Mouse (Mus musculus) midbrain, embryonic 14.5 days (tissue): ENCODE data around the gene Asb16. TPM values are rescaled to one million over a fixed set of nuclear protein-coding genes. Genes with fewer than 3 reads are reported as not detected.

Experiments used
- ATAC-seq: fragments of 200-750 bp; cut with Nextera tagmentation; 2 replicates; pipeline ENCODE4 v1.8.0; 2017; ENCODE audit warnings: moderate number of reproducible peaks, moderate library complexity; ENCODE audit not compliant: low FRiP score, low TSS enrichment
- DNase-seq: peaks from one replicate; pipeline ENCODE4 v3.0.0-alpha.2; 2015
- H3K27ac ChIP-seq: fragments of 300-500 bp; sonication (generic); replicated peaks from 2 replicates; pipeline ENCODE4 v1.5.1; 2014; ENCODE audit warnings: mild to moderate bottlenecking, low read depth, low read length, moderate library complexity
- H3K27me3 ChIP-seq: fragments of 300-500 bp; sonication (generic); 2 replicates; pipeline ENCODE4 v1.6.1; 2014; ENCODE audit warnings: low read length, control low read depth, mixed read lengths; ENCODE audit not compliant: control insufficient read depth, insufficient read depth
- H3K36me3 ChIP-seq: fragments of 300-500 bp; sonication (generic); 2 replicates; pipeline ENCODE4 v1.6.1; 2014; ENCODE audit warnings: low read length, control low read depth; ENCODE audit not compliant: control insufficient read depth, insufficient read depth
- H3K4me1 ChIP-seq: fragments of 300-500 bp; sonication (generic); 2 replicates; pipeline ENCODE4 v1.6.1; 2014; ENCODE audit warnings: mild to moderate bottlenecking, antibody characterized with exemption, low read length, control low read depth; ENCODE audit not compliant: control insufficient read depth, insufficient read depth
- H3K4me2 ChIP-seq: fragments of 300-500 bp; sonication (generic); 2 replicates; pipeline ENCODE4 v1.6.1; 2014; ENCODE audit warnings: mild to moderate bottlenecking, low read length, moderate library complexity
- H3K4me3 ChIP-seq: fragments of 300-500 bp; sonication (generic); replicated peaks from 2 replicates; pipeline ENCODE4 v1.5.1; 2014; ENCODE audit warnings: low read depth, low read length
- H3K9ac ChIP-seq: fragments of 300-500 bp; sonication (generic); replicated peaks from 2 replicates; pipeline ENCODE4 v1.6.1; 2014; ENCODE audit warnings: mild to moderate bottlenecking, low read length, moderate library complexity
- H3K9me3 ChIP-seq: fragments of 300-500 bp; sonication (generic); 2 replicates; pipeline ENCODE4 v1.6.1; 2016; ENCODE audit warnings: low read length, control low read depth, mixed read lengths; ENCODE audit not compliant: control insufficient read depth
- WGBS: fragments of 180-500 bp; shearing (Covaris S2); extraction: QIAGEN DNeasy Blood & Tissue Kit; methylation state at CpG from one replicate; pipeline ENCODE4 v1.1.7; 2014; 5-methylcytosine and 5-hydroxymethylcytosine counted together
- polyA plus RNA-seq: library from polyadenylated mRNA; unstranded; fragments of >200 nt; fragmentation: Nextera tagmentation; extraction: Ambion mirVana; gene quantifications from 2 replicates; pipeline ENCODE4 v1.2.1, GENCODE M21; 2014

Asb16 gene
- polyA plus RNA-seq, 1 experiment from 2014 or later = 0.12 TPM

- H3K27me3 ChIP-seq = no peaks in the 10 kb centered on the region
- H3K4me3 ChIP-seq = no peak overlapping the region
- H3K27ac ChIP-seq = no peak overlapping the region
- H3K4me2 ChIP-seq = no peak overlapping the region
- ATAC-seq (no peak), DNase-seq (no peak)
- peaks cover 11% of the 10 kb centered on the region; the same call in 1 of the 2 replicates for H3K4me1 ChIP-seq
- no peak overlapping the region for H3K9ac ChIP-seq
- no peaks in the 10 kb centered on the region for H3K9me3 ChIP-seq
- 89% methylated on average over 4 of the region's 4 CpGs for WGBS
- no peaks in the 10 kb centered on the region for H3K36me3 ChIP-seq
These were observed 21.7 kb upstream of the Asb16 start for GRCm38 (mm10) chr11:102246871-102247270.

GRCm38 (mm10) chr11:102248630-102249230, 19.8 kb upstream of the Asb16 start, which contains the start of gene BC030867:
TSS of gene BC030867 (plus strand) at chr11:102248882.
- under 1% methylated on average over 41 of the region's 41 CpGs for WGBS
- peak; percentile 43 for ATAC-seq

DNA sequence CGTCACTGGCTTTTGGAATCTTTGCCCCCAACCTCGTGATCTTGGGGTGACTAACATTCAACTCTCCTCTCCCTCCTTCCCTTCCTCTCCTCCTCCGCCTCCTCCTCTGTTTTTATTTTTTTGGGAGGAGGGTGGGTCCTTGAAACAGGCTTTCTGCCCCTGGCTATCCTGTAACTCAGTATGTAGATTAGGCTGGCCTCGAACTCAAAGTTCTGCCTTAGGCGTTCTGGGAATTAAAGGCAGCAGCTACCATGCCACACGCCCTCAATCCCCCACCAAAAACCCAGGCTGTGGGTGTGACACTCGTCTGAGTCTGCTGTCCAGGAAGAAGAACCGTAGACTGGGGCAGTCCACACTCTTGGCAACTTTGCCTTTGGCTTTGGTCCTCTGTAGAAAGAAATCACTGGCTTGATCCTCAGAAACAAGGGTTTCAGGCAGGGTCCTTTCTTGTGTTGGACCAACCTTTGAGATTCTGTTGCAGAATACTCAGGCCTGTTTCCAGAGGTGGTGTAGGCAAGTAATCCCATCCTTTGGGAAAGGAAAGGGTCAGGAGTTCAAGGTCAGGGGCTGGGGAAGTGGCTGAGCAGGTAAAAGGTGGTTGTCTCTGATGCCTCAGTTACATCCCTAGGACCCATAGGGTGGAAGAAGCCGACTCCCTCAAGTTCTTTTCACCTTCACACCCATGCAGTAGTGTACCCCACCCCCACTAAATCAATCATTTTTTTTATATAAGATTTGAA, 19.0 kb upstream of the Asb16 start:
- Histone ChIP-seq H3K4me1 (peaks cover 11% of the 10 kb centered on the region; the same call in 1 of the 2 replicates), H3K4me2 (peak overlapping the region; percentile 89), H3K9ac (peak overlapping the region; percentile 23; the same call in 1 of the 2 replicates), H3K9me3 (no peaks in the 10 kb centered on the region), H3K36me3 (no peaks in the 10 kb centered on the region), H3K27ac (no peak overlapping the region), H3K27me3 (no peaks in the 10 kb centered on the region), H3K4me3 (peak overlapping the region; percentile 44)
- no peak for ATAC-seq
- no peak for DNase-seq
- WGBS = 14% methylated on average over 9 of the region's 9 CpGs

More at GRCm38 (mm10) chr11:102248630-102249230, 19.8 kb upstream of the Asb16 start, which contains the start of gene BC030867:
- H3K27ac ChIP-seq = no peak within 1 kb of the TSS
- peaks cover 11% of the 10 kb centered on the region; the same call in 1 of the 2 replicates for H3K4me1 ChIP-seq
- peak within 1 kb of the TSS; percentile 23; the same call in 1 of the 2 replicates for H3K9ac ChIP-seq
- H3K27me3 ChIP-seq = no peaks in the 10 kb centered on the region
- H3K4me2 ChIP-seq = peak within 1 kb of the TSS; percentile 89
- H3K36me3 ChIP-seq = no peaks in the 10 kb centered on the region
- peak within 1 kb of the TSS; percentile 44 for H3K4me3 ChIP-seq
- peak; percentile 98 for DNase-seq
- H3K9me3 ChIP-seq = no peaks in the 10 kb centered on the region

GRCm38 (mm10) chr11:102257514-102257913, 11.0 kb upstream of the Asb16 start:
- Histone ChIP-seq H3K27ac (no peak overlapping the region), H3K9me3 (no peaks in the 10 kb centered on the region)
- ATAC-seq = no peak

GRCm38 (mm10) chr11:102258095-102258494, 10.4 kb upstream of the Asb16 start:
- Histone ChIP-seq H3K4me1 (no peaks in the 10 kb centered on the region), H3K9me3 (no peaks in the 10 kb centered on the region), H3K4me3 (no peak overlapping the region), H3K27ac (no peak overlapping the region), H3K9ac (no peak overlapping the region), H3K27me3 (no peaks in the 10 kb centered on the region), H3K36me3 (no peaks in the 10 kb centered on the region), H3K4me2 (no peak overlapping the region)
- DNase-seq (no peak), ATAC-seq (no peak)
- 84% methylated on average over 6 of the region's 6 CpGs for WGBS

More at GRCm38 (mm10) chr11:102257514-102257913, 11.0 kb upstream of the Asb16 start:
- Histone ChIP-seq H3K9ac (no peak overlapping the region), H3K4me3 (no peak overlapping the region), H3K4me1 (no peaks in the 10 kb centered on the region), H3K4me2 (no peak overlapping the region), H3K27me3 (no peaks in the 10 kb centered on the region), H3K36me3 (no peaks in the 10 kb centered on the region)
- peak; percentile 59 for DNase-seq
- 35% methylated on average over 9 of the region's 9 CpGs for WGBS

GRCm38 (mm10) chr11:102258521-102258920, 10.0 kb upstream of the Asb16 start:
- ATAC-seq (no peak), DNase-seq (peak; percentile 24)
- H3K4me3 ChIP-seq = no peak overlapping the region
- no peaks in the 10 kb centered on the region for H3K36me3 ChIP-seq
- H3K9ac ChIP-seq = no peak overlapping the region
- H3K9me3 ChIP-seq = no peaks in the 10 kb centered on the region
- no peak overlapping the region for H3K27ac ChIP-seq
- WGBS = 94% methylated on average over 3 of the region's 3 CpGs
- H3K27me3 ChIP-seq = no peaks in the 10 kb centered on the region
- H3K4me1 ChIP-seq = no peaks in the 10 kb centered on the region
- no peak overlapping the region for H3K4me2 ChIP-seq

DNA sequence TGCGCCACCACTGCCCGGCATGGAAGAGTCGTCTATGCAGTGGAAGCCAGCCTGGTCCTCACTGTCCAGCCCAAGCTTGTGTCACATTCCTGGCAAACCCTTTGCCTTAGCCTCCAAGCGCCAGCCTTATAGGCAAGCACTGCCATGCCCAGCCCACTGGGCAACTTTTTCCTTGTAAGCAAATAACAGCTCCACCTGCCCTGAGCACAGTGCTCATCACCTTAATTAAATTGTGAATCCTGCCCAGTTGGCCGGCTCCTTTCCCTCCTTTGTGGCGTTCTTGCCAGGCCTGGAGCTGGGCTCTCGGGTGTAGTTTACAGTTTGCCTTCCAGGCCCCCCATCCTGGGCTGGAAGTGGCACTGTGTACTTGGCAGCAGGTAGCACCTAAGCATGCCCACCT, 5.3 kb upstream of the Asb16 start:
- H3K4me3 ChIP-seq = no peak overlapping the region
- no peaks in the 10 kb centered on the region for H3K36me3 ChIP-seq
- H3K4me2 ChIP-seq = no peak overlapping the region
- no peak overlapping the region; the same call in 1 of the 2 replicates for H3K9ac ChIP-seq
- ATAC-seq (no peak), DNase-seq (no peak)
- no peaks in the 10 kb centered on the region for H3K4me1 ChIP-seq
- 95% methylated on average over 7 of the region's 7 CpGs for WGBS
- no peak overlapping the region for H3K27ac ChIP-seq
- no peaks in the 10 kb centered on the region for H3K27me3 ChIP-seq
- no peaks in the 10 kb centered on the region for H3K9me3 ChIP-seq

DNA sequence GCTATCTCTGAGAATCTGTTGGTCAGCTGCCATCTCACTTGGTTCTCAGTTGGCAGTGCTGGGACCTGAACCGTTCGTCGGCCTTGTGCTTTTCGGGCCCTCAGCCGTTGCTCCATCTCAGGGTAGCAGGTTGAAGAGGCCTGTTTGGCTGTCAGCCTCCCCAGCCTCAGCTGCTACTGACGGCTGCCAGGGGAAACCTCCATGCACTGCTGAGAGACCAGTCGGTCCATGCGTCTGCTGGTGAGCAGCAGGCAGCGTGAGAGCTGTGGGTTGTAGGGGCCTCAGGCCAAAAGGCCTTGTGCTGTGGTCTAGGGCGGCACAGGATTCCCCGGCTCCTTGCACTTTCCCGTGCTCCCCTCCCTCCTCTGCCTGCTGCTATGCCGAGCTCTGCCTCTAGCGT, 2.7 kb upstream of the Asb16 start:
- Histone ChIP-seq H3K36me3 (no peaks in the 10 kb centered on the region), H3K27me3 (no peaks in the 10 kb centered on the region), H3K9ac (no peak overlapping the region), H3K4me2 (no peak overlapping the region), H3K27ac (no peak overlapping the region), H3K4me3 (no peak overlapping the region), H3K4me1 (no peaks in the 10 kb centered on the region), H3K9me3 (no peaks in the 10 kb centered on the region)
- 60% methylated on average over 14 of the region's 14 CpGs for WGBS
- ATAC-seq = no peak
- DNase-seq = no peak
